Mouse (Mus musculus) cerebellum, postnatal 10 days (tissue): ENCODE data around the gene Fga.
A peak's percentile ranks its signal among the peaks of the same experiment; 100 is the strongest.

Experiments
- DNase-seq, 2 experiments: peaks; one replicate each; pipeline ENCODE4 v3.0.0; 2021; ENCODE audit warnings: mixed read lengths in 2 of 2

The Fga gene

GRCm38 (mm10) chr3:83025475-83026301 is at the start of gene Fga:
Gene Fga, plus strand, starts transcription at chr3:83026076.
- DNase-seq, result no peak

- DNase-seq, result peak; percentile 84 to 86
Measured at GRCm38 (mm10) chr3:82980818-82981217, 45.1 kb upstream of the Fga start.

- DNase-seq, result peak; percentile 42 to 64
Measured at GRCm38 (mm10) chr3:82981861-82982260, 44.0 kb upstream of the Fga start.

- DNase-seq, result no peak
Measured at GRCm38 (mm10) chr3:82984840-82985239, 41.0 kb upstream of the Fga start.

- DNase-seq, result no peak
Measured at GRCm38 (mm10) chr3:82991963-82992362, 33.9 kb upstream of the Fga start.

GRCm38 (mm10) chr3:82992956-82993355 is 32.9 kb upstream of the Fga start:
- no peak for DNase-seq

- DNase-seq, result peak; percentile 82 to 84
Measured at GRCm38 (mm10) chr3:82995368-82995767, 30.5 kb upstream of the Fga start.

GRCm38 (mm10) chr3:82996656-82997055 is 29.2 kb upstream of the Fga start:
- no peak for DNase-seq

GRCm38 (mm10) chr3:82998772-82999463 is 27.0 kb upstream of the Fga start:
- DNase-seq, result peak; percentile 74 to 90

GRCm38 (mm10) chr3:82999995-83000394 is 25.9 kb upstream of the Fga start:
- DNase-seq, result no peak

GRCm38 (mm10) chr3:83002191-83002590 is 23.7 kb upstream of the Fga start:
- peak; percentile 61 to 73 for DNase-seq

GRCm38 (mm10) chr3:83003068-83003467 is 22.8 kb upstream of the Fga start:
- DNase-seq, result no peak

GRCm38 (mm10) chr3:83004801-83005200 is 21.1 kb upstream of the Fga start:
- DNase-seq, result no peak

GRCm38 (mm10) chr3:83007557-83007956 is 18.3 kb upstream of the Fga start, which contains the start of gene Fgg:
Gene Fgg, plus strand, starts transcription at chr3:83007724.
- DNase-seq, result no peak

- no peak for DNase-seq
Measured at GRCm38 (mm10) chr3:83010291-83010690, 15.6 kb upstream of the Fga start.

GRCm38 (mm10) chr3:83011136-83011535 is 14.7 kb upstream of the Fga start:
- no peak for DNase-seq

- no peak for DNase-seq
Measured at GRCm38 (mm10) chr3:83011565-83011964, 14.3 kb upstream of the Fga start.

- no peak for DNase-seq
Measured at GRCm38 (mm10) chr3:83012636-83013035, 13.2 kb upstream of the Fga start.

GRCm38 (mm10) chr3:83013951-83014350 is 11.9 kb upstream of the Fga start:
- DNase-seq, result no peak

- DNase-seq, result no peak
Measured at GRCm38 (mm10) chr3:83016236-83016635, 9.6 kb upstream of the Fga start.

- no peak for DNase-seq
Measured at GRCm38 (mm10) chr3:83020387-83020786, 5.5 kb upstream of the Fga start.

GRCm38 (mm10) chr3:83021176-83021575 is 4.7 kb upstream of the Fga start:
- DNase-seq, result no peak

- no peak for DNase-seq
Measured at GRCm38 (mm10) chr3:83025036-83025435, 840 bp upstream of the Fga start.
